Mouse (Mus musculus) kidney, adult 2 months (tissue): ENCODE measurements around the gene Prss50. TPM values are rescaled to one million over a fixed set of nuclear protein-coding genes. Genes with fewer than 3 reads are reported as not detected.

Source experiments
- DNase-seq: peaks from one replicate; pipeline ENCODE4 v3.0.0; 2021
- H3K27ac ChIP-seq: fragments of 200-500 bp; 2 replicates; pipeline ENCODE4 v1.5.1; 2012; ENCODE audit warnings: low read depth, low read length, control low read depth, inconsistent platforms; ENCODE audit not compliant: insufficient read depth
- H3K27me3 ChIP-seq: fragments of 200-500 bp; replicated peaks from 2 replicates; pipeline ENCODE4 v1.6.1; 2012; ENCODE audit warnings: mild to moderate bottlenecking, moderate library complexity, low read length, inconsistent platforms; ENCODE audit not compliant: control insufficient read depth, insufficient read depth
- H3K36me3 ChIP-seq: fragments of 200-500 bp; 2 replicates; pipeline ENCODE4 v1.6.1; 2012; ENCODE audit warnings: mild to moderate bottlenecking, moderate library complexity, low read length, inconsistent platforms; ENCODE audit not compliant: control insufficient read depth, insufficient read depth
- H3K4me1 ChIP-seq: fragments of 200-500 bp; 2 replicates; pipeline ENCODE4 v1.6.1; 2011; ENCODE audit warnings: low read length; ENCODE audit not compliant: control insufficient read depth, insufficient read depth
- H3K4me3 ChIP-seq: fragments of 200-500 bp; 2 replicates; pipeline ENCODE4 v1.5.1; 2011; ENCODE audit warnings: mild to moderate bottlenecking, low read depth, low read length, control low read depth; ENCODE audit not compliant: insufficient read depth
- CTCF ChIP-seq: fragments of 200-500 bp; conservative IDR thresholded peaks from 2 replicates; pipeline ENCODE4 v1.5.1; 2011; ENCODE audit warnings: low read depth, mild to moderate bottlenecking, control low read depth, low read length, moderate library complexity, mixed read lengths; ENCODE audit not compliant: insufficient read depth, insufficient read length
- POLR2A ChIP-seq: fragments of 200-500 bp; IDR thresholded peaks from one replicate; pipeline ENCODE4 v1.6.1; 2011; ENCODE audit warnings: low read depth, low read length, control low read depth
- WGBS: fragments of 180-500 bp; shearing (Covaris S2); methylation state at CpG from one replicate; pipeline ENCODE4 v1.1.7; 2018; 5-methylcytosine and 5-hydroxymethylcytosine counted together
- polyA plus RNA-seq: library from polyadenylated mRNA; depleted of rRNA; stranded (reverse); fragments of >200 nt; gene quantifications from 2 replicates; pipeline ENCODE4 v1.2.3, GENCODE M21; 2012

Prss50 gene
- polyA plus RNA-seq, 1 experiment = not detected

DNA sequence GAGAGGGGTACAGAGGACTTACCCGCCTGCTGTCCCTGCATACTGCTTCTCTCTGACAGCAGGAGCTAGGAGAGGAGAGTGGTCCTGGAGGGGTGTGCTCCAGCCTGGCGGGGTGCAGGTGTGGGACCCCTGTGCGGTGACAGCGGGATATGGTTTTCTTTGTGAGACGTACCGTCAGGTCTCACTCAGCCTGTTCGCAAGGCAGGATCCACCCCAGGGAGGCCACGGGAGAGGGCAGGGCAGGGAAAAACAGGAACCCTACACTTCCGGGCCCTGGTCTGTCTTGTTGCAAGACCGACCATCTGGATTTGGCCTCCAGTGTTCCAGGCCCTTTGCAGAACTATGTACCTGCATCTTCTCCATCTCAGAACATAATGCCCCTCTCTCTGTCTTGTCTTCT is 35.7 kb downstream of the Prss50 start:
- Histone ChIP-seq H3K4me3 (no peak overlapping the region), H3K27ac (no peak overlapping the region), H3K4me1 (peaks cover 7% of the 10 kb centered on the region; the same call in 1 of the 2 replicates), H3K27me3 (no peaks in the 10 kb centered on the region), H3K36me3 (peaks cover 4% of the 10 kb centered on the region)
- TF ChIP-seq POLR2A (no peak), CTCF (no peak)
- no peak for DNase-seq
- WGBS = 72% methylated on average over 10 of the region's 10 CpGs

DNA sequence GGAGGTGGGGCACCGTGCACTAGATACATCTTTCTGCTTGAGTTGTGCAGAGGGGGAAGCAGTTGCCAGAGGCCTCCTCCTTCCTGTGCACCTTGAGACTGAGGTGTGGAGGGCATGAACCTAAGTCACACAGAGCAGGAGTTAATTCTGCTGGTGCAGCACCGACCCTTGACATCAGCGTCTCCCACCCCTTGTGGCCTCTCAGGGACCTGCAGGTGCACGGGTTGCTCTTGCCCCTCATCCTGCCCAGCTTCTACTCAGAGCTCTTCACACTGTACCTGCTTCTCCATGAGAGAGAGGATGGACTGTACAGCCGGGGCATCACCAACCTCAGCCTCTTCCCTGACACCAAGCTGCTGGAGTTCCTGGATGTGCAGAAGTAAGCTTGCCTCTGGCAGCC is 37.7 kb downstream of the Prss50 start:
- no peaks in the 10 kb centered on the region; the same call in 1 of the 2 replicates for H3K4me1 ChIP-seq
- no peak for DNase-seq

DNA sequence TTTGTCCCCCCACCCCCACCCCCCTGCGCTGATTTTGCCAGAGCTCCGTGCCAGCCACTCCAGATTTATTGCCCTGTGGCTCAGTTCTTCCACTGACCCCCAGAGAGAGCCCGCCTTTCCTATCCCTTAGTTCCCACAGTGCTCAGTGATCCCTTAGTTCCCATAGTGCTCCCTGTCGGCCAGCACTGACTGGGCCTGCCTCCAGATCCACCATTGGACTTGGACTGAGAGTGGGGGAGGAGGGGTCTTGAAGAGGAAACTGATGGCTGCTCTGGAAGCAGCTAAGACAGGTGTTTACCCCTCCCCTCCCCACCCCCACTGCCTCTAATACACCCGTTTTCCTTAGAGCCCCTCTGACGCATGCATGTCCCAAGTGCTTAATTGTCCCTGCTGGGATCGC is 38.2 kb downstream of the Prss50 start:
- peaks cover 4% of the 10 kb centered on the region for H3K36me3 ChIP-seq
- TF ChIP-seq POLR2A (no peak), CTCF (no peak)
- no peaks in the 10 kb centered on the region; the same call in 1 of the 2 replicates for H3K4me1 ChIP-seq
- H3K27me3 ChIP-seq = no peaks in the 10 kb centered on the region
- no peak overlapping the region for H3K27ac ChIP-seq
- 59% methylated on average over 7 of the region's 7 CpGs for WGBS
- no peak for DNase-seq
- no peak overlapping the region for H3K4me3 ChIP-seq

More for the DNA sequence above, 37.7 kb downstream of the Prss50 start:
- no peak overlapping the region for H3K27ac ChIP-seq
- peaks cover 4% of the 10 kb centered on the region for H3K36me3 ChIP-seq
- TF ChIP-seq CTCF = no peak
- TF ChIP-seq POLR2A = no peak
- no peaks in the 10 kb centered on the region for H3K27me3 ChIP-seq
- 45% methylated on average over 5 of the region's 5 CpGs for WGBS
- no peak overlapping the region for H3K4me3 ChIP-seq

DNA sequence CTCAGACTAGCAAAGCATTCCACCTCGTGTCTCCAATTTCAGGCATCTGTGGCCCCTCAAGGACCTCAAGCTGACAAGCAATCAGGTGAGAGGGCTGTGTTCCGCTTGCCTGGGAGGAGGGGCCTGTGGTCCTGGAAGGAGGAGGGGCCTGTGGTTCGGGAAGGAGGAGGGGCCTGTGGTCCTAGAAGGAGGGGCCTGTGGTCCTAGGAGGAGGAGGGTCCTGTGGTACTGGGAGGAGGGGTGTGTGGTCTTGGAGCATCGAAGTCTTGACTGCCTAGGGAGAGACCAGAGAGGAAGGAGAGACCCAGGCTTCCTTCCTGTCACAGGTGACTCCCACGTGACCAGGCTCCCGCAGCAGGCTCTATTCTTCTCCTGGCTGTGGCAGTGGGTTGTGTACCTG is 38.8 kb downstream of the Prss50 start:
- Histone ChIP-seq H3K4me3 (no peak overlapping the region), H3K36me3 (peaks cover 4% of the 10 kb centered on the region), H3K27me3 (no peaks in the 10 kb centered on the region), H3K4me1 (no peaks in the 10 kb centered on the region; the same call in 1 of the 2 replicates), H3K27ac (no peak overlapping the region)
- TF ChIP-seq POLR2A = no peak
- TF ChIP-seq CTCF = no peak
- WGBS = 39% methylated on average over 6 of the region's 6 CpGs
- no peak for DNase-seq

DNA sequence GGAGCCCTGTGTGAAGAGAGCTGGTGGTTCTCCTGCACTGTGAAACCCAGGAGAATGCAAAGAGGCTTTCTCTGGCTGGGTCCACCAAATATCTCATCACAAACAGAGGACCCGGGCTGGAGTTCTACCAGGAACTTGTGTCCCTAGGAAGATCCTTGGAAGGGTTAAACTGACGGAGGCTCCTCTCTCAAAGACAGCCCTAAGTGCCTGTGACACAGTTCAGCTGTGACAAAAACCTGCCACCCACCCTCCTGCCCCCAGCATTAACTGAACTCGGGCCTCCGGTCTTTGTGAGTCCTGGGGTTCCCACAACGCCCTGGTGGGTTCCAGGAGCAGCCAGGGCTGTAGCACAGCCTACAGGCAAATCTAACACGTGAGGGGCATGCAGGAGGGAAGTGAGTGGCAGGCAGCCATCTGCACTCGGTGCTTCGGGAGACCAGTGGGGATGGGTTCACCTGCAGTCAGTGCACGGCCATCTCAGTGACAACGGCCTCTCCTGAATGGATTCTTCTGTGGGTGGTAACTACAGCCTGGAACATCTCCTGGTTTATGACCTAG is 41.8 kb downstream of the Prss50 start:
- no peak overlapping the region for H3K27ac ChIP-seq
- no peak for DNase-seq
- TF ChIP-seq POLR2A (no peak), CTCF (no peak)
- H3K4me1 ChIP-seq = no peaks in the 10 kb centered on the region; the same call in 1 of the 2 replicates
- H3K4me3 ChIP-seq = no peak overlapping the region
- H3K27me3 ChIP-seq = no peaks in the 10 kb centered on the region
- 62% methylated on average over 10 of the region's 10 CpGs for WGBS
- H3K36me3 ChIP-seq = peaks cover 4% of the 10 kb centered on the region

DNA sequence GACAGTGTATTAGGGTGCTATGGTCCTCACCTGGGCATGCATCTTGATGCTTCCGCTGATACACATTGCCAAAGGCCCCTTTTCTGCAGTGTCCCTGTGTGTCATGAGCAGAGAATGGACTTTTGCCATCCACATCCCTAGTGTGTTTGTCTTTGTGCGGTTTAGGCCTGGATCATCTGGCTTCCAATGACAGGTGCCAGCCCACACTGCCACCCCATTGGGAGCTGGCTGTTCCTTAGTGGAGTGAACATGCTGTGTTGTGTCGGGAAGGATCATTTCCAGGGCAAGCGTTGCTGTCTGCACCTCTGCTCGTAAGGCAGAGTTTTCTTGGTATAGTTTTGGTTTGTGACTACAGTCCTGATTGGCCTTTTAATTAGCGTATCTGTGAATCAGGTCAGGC is 43.4 kb downstream of the Prss50 start:
- no peaks in the 10 kb centered on the region; the same call in 1 of the 2 replicates for H3K4me1 ChIP-seq
- H3K27ac ChIP-seq = no peak overlapping the region
- TF ChIP-seq CTCF = no peak
- no peak for TF ChIP-seq POLR2A
- 95% methylated on average over 6 of the region's 6 CpGs for WGBS
- no peaks in the 10 kb centered on the region for H3K27me3 ChIP-seq
- no peak overlapping the region for H3K4me3 ChIP-seq
- DNase-seq = no peak
- peaks cover 4% of the 10 kb centered on the region for H3K36me3 ChIP-seq

DNA sequence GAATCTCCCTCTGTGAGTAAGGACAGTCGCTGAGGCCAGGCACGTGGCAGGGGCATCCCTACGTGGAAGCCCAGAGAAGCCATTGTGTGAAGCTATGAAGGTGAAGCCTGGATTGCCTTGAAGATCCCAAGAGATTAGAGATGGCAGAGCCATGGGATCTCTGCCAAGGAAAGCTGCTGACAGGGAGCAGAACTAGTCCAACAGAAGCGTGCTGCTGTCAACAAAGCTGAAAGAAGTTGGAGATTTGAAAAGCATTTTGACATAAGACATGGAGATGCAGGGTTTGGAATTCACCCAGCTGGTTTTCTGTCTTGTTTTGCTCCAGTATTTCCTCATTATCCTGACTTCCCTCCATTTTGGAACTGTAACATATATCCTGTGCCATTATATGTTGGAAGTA is 44.5 kb downstream of the Prss50 start:
- no peak for DNase-seq
- no peaks in the 10 kb centered on the region for H3K4me1 ChIP-seq
- 79% methylated on average over 4 of the region's 4 CpGs for WGBS
- no peak for TF ChIP-seq CTCF
- no peak for TF ChIP-seq POLR2A
- H3K36me3 ChIP-seq = peaks cover 4% of the 10 kb centered on the region
- no peak overlapping the region for H3K27ac ChIP-seq
- no peak overlapping the region for H3K4me3 ChIP-seq
- H3K27me3 ChIP-seq = no peaks in the 10 kb centered on the region

DNA sequence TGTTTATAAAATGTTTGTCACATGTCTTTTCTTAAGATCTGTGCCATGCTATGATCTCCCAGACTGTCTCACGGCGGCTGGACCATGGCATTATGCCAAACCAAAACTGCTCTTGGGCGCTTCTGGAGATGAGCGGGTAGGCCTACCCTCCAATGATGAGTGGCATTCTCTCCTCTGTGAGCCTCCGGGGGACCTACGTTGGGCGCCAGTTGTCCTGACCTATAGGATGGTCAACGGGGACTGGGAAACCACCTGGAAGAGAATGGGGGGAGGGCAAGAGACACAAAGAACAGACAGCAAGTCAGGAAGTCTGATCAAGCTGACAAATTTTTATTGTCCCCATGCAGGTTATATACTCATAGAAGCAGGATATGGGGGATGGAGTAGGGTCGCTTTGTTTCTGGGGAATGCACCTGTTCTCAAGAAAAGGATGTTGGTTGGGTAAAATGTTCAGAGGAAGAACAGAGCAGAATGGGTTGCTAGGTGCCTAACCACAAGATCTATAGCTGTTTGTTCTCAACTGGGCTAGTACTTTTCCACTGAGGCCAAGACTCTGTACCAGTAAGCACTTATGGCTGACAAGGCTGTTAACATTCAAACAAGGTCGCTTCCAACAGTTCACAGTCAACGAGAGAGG is 49.6 kb downstream of the Prss50 start:
- H3K36me3 ChIP-seq = no peaks in the 10 kb centered on the region
- no peak overlapping the region for H3K27ac ChIP-seq
- no peak overlapping the region for H3K4me3 ChIP-seq
- H3K4me1 ChIP-seq = no peaks in the 10 kb centered on the region
- no peaks in the 10 kb centered on the region for H3K27me3 ChIP-seq
- WGBS = 91% methylated on average over 11 of the region's 11 CpGs
- TF ChIP-seq CTCF (no peak), POLR2A (no peak)
- DNase-seq = no peak
